Mouse (Mus musculus) testis, adult 2 months (tissue): ENCODE data around the gene AC131692.1.
A peak's percentile ranks its signal among the peaks of the same experiment; 100 is the strongest.

Experiments used
- CTCF ChIP-seq: fragments of 200-500 bp; IDR thresholded peaks from 2 replicates; pipeline ENCODE4 v1.5.1; 2012; ENCODE audit warnings: low read depth, mild to moderate bottlenecking, inconsistent platforms, low read length, moderate library complexity; ENCODE audit not compliant: control insufficient read depth, insufficient read depth, insufficient replicate concordance
- POLR2A ChIP-seq: fragments of 200-500 bp; IDR thresholded peaks from 2 replicates; pipeline ENCODE4 v1.6.1; 2012; ENCODE audit warnings: low read depth, mild to moderate bottlenecking, inconsistent platforms, low read length, moderate library complexity; ENCODE audit not compliant: control insufficient read depth

- TF ChIP-seq CTCF = no peak
- peak; percentile 84 for TF ChIP-seq POLR2A
Observed at GRCm38 (mm10) chr19:6061021-6061533, 33.1 kb upstream of the AC131692.1 start, which contains the start of gene Znhit2.
